Mouse (Mus musculus): ENCODE measurements around the gene Mfsd6l.

The Mfsd6l gene

DNA sequence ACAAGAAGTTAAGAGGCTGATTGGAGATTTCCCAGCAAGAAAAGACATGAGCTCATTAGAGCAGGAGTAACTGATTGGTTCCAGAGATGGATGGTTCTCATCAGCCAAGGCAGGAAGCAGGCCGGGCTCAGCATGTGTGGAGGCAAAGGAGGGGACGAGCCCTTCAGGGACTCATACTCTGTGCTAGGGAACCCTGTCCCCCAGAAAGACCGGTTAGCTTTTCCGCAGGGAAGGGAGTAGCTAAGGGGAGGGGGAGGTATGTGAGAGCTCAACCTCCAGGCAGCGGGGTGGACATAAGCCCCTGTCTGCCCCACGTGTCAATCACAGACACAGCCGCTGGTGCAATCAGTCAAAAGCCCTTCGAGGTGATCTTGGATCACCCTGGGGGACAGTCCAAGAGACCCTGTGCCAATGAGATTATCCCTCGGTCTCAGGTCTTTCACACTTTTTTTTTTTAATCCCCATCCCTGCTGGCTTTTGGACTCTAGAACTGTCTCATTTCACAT, 45.6 kb downstream of the Mfsd6l start:
- DNase-seq (ENCODE audit: low read depth, low spot score) = no peak

DNA sequence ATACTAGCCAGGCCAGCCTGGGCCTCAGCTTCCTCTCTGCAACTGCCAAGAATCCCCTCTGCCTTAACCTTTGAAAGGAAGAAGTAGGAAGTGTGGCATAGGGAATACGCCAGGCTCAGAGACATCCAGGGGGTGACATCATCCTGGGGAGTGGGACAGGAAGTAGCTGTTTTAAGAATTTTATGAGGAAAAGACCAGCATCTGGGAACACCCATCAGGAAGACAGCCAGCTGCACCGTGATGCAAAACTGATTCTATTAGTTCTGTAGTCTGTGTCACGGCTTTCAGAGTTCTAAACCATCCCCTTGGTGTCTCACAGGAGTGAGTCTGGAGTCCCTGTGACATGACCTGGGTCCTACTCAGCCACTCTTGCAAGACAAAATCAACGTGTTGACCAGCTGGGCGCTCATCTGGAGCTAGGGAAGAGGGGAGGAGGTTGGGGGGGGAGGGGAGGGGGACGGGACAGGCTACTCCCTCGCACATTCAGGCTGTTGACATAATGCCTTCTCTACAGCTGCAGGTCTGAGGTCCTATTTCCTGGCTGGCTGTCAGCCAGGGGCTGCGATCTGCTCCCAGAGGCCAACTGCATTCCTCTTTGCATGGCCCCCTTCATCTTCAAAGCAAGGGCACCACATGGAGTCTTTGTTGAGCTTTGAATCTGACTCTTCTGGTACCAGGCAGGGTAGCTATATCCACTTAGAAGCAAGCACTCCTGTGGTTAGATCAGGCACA, 46.4 kb downstream of the Mfsd6l start:
- no peak for DNase-seq (ENCODE audit: low read depth, low spot score)

DNA sequence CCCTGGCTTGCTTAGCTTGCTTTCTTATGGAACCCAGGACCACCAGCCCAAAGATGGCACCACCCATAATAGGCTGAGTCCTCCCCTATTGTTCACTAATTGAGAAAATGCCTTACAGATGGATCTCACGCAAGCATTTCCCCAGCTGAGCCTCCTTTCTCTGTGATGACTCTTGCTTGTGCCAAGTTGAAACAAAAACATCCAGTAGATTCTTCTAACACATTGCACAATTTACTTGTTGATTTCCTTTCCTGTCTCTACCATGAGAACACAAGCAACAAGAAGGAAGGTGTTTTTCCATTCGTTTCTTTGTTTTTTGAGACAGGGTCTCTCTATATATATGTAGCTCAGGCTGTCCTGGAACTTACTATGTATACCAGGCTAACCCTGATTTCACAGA, 51.1 kb downstream of the Mfsd6l start:
- no peak for DNase-seq (ENCODE audit: low read depth, low spot score)

Measured in embryo, embryonic 11.5 days (tissue).